Mouse (Mus musculus) heart, adult 2 months (tissue): ENCODE results near the gene Tekt4.

Experiments
- CTCF ChIP-seq: fragments of 200-600 bp; IDR thresholded peaks from 2 replicates; pipeline ENCODE4 v1.8.1; 2022; ENCODE audit warnings: antibody characterized with exemption, mild to moderate bottlenecking, moderate library complexity
- EP300 ChIP-seq: fragments of 200-500 bp; IDR thresholded peaks from 2 replicates; pipeline ENCODE4 v1.6.1; 2011; ENCODE audit warnings: low read depth, low read length, control low read depth; ENCODE audit not compliant: insufficient read depth
- POLR2A ChIP-seq: fragments of 200-500 bp; IDR thresholded peaks from 2 replicates; pipeline ENCODE4 v1.6.1; 2011; ENCODE audit warnings: mild to moderate bottlenecking, low read depth, low read length, control low read depth; ENCODE audit not compliant: insufficient read depth

DNA sequence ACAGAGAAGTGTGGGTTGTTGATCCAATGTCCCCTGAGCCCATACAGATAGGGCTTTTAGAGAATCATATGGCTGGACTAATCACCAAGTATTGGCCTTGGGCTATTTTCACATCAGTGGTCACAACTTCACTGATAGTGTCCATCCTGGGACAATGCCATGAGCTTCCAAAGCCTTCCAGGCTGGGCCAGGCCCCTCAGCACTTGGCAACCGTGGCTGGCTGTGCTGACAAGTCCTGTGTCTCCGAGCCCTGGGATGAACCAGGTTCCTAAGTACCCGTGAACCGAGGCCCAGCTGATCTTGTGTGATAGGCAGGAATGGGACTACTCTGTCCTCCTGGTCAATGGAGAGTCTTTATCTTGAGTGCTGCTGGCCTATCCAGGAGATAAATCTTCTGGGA lies 9.7 kb downstream of the Tekt4 start:
- TF ChIP-seq CTCF: no peak
- no peak for TF ChIP-seq POLR2A
- TF ChIP-seq EP300: no peak
